Mouse (Mus musculus) forebrain, postnatal 0 days (tissue): ENCODE measurements around the gene Nfasc. TPM values are rescaled to one million over a fixed set of nuclear protein-coding genes. Genes with fewer than 3 reads are reported as not detected.

Source experiments
- ATAC-seq: fragments of 200-750 bp; cut with Nextera tagmentation; 2 replicates; pipeline ENCODE4 v1.8.0; 2017; ENCODE audit warnings: mild to moderate bottlenecking, moderate library complexity
- DNase-seq: peaks from one replicate; pipeline ENCODE4 v3.0.0-alpha.2; 2015
- H3K27ac ChIP-seq: fragments of 300-500 bp; sonication (generic); 2 replicates; pipeline ENCODE4 v1.5.1; 2014; ENCODE audit warnings: low read depth, mild to moderate bottlenecking, antibody characterized with exemption, low read length, moderate library complexity, mixed read lengths
- H3K27me3 ChIP-seq: fragments of 300-500 bp; sonication (generic); 2 replicates; pipeline ENCODE4 v1.6.1; 2014; ENCODE audit warnings: mild to moderate bottlenecking, low read length, mixed read lengths; ENCODE audit not compliant: insufficient read depth
- H3K36me3 ChIP-seq: fragments of 300-500 bp; sonication (generic); 2 replicates; pipeline ENCODE4 v1.6.1; 2014; ENCODE audit warnings: mild to moderate bottlenecking, moderate library complexity; ENCODE audit not compliant: insufficient read depth
- H3K4me1 ChIP-seq: fragments of 300-500 bp; sonication (generic); 2 replicates; pipeline ENCODE4 v1.6.1; 2014; ENCODE audit warnings: antibody characterized with exemption; ENCODE audit not compliant: insufficient read depth
- H3K4me2 ChIP-seq: fragments of 300-500 bp; sonication (generic); 2 replicates; pipeline ENCODE4 v1.6.1; 2014; ENCODE audit warnings: low read depth, mild to moderate bottlenecking, moderate library complexity
- H3K4me3 ChIP-seq: fragments of 300-500 bp; sonication (generic); 2 replicates; pipeline ENCODE4 v1.5.1; 2014; ENCODE audit warnings: low read depth, low read length, mixed read lengths
- H3K9ac ChIP-seq: fragments of 300-500 bp; sonication (generic); 2 replicates; pipeline ENCODE4 v1.6.1; 2014; ENCODE audit warnings: mild to moderate bottlenecking
- H3K9me3 ChIP-seq: fragments of 300-500 bp; sonication (generic); 2 replicates; pipeline ENCODE4 v1.6.1; 2016; ENCODE audit warnings: low read length
- CTCF ChIP-seq: sonication (generic); IDR thresholded peaks from 2 replicates; pipeline ENCODE4 v1.5.1; 2016; ENCODE audit warnings: antibody characterized with exemption, control low read depth, low read depth
- WGBS: fragments of 180-500 bp; shearing (Covaris S2); extraction: QIAGEN DNeasy Blood & Tissue Kit; methylation state at CpG from one replicate; pipeline ENCODE4 v1.1.7; 2014; 5-methylcytosine and 5-hydroxymethylcytosine counted together
- polyA plus RNA-seq: library from polyadenylated mRNA; unstranded; fragments of >200 nt; fragmentation: Nextera tagmentation; extraction: Ambion mirVana; gene quantifications from 2 replicates; pipeline ENCODE4 v1.2.1, GENCODE M21; 2015
- total RNA-seq: library from RNA; depleted of rRNA; stranded (reverse); fragments of >200 nt; gene quantifications from 2 replicates; pipeline ENCODE4 v1.2.3, GENCODE M21; 2014

Nfasc gene
- total and polyA plus RNA-seq, 2 experiments from 2014 or later, result 32.7 to 55.2 TPM

DNA sequence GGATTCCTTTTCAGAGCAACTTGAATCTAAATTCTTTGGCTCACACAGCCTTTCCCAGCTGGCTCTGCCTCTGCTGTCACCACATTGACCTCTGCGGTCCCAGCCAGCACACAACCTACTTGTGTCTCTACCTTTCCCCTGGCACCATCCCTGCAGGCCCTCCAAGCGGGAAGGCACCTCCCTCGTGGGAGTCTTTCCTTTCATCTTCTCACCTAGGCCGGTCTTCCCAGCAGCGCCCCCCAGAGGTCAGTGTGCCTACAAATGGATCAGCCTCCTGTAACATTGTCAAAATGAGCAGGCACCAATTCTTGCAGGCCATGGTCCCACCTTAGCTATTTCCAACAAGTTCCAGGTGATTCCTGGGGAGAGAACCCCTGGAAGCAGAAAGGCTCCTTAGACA lies 63.5 kb downstream of the Nfasc start:
- 58% methylated on average over 5 of the region's 5 CpGs for WGBS

DNA sequence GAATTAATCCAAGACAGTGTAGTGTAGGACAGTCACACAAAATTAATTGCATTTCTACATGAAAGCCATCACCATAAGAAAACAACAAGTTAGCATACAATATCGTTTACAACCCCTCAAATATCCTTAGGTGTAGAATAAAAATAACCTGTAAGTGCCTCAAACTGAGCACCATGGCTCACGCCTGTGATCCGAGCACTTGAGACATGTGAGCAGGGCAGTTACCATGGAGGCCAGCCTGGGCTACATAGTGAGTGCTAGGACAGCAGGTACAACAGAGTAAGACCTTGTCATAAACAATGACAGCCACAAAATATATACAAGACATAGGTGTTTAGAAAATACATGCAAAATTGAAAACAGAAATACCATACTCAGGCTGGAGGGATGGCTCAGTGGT lies 68.9 kb downstream of the Nfasc start:
- Histone ChIP-seq H3K4me3 (no peak overlapping the region), H3K9me3 (no peaks in the 10 kb centered on the region), H3K36me3 (0 out of 2 replicates have a peak, but pooled peaks cover 4% of the 10 kb centered on the region), H3K27ac (no peak overlapping the region), H3K4me1 (no peaks in the 10 kb centered on the region), H3K4me2 (no peak overlapping the region), H3K9ac (no peak overlapping the region), H3K27me3 (no peaks in the 10 kb centered on the region)
- DNase-seq (no peak), ATAC-seq (no peak)
- WGBS, result 93% methylated on average over 3 of the region's 3 CpGs
- no peak for TF ChIP-seq CTCF

More for the DNA sequence above, 63.5 kb downstream of the Nfasc start:
- Histone ChIP-seq H3K36me3 (0 out of 2 replicates have a peak, but pooled peaks cover 4% of the 10 kb centered on the region), H3K4me3 (no peak overlapping the region), H3K9ac (no peak overlapping the region), H3K27ac (no peak overlapping the region), H3K4me2 (no peak overlapping the region), H3K27me3 (no peaks in the 10 kb centered on the region), H3K9me3 (no peaks in the 10 kb centered on the region), H3K4me1 (no peaks in the 10 kb centered on the region)
- DNase-seq (no peak), ATAC-seq (no peak)
- TF ChIP-seq CTCF, result peak; percentile 31

DNA sequence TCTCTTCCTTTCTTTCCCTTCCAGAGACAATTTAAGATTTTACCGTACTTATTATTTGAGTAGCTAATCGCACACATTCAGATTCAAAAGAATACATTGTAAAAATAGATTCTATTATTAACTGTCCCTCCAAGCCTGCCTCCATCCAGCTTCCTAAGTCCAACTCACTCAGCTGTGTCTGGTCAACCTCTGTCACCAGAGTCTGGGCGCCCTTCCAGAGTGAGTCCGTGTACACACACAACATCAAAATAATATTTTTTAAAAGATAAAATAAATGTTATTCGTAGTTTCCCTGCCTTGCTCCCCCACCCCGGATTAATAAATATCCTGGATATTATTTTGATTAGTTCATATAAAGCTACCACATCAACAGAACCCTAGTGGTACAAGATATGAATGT lies 72.4 kb downstream of the Nfasc start:
- no peak overlapping the region for H3K4me2 ChIP-seq
- 84% methylated on average over 6 of the region's 6 CpGs for WGBS
- no peak overlapping the region for H3K9ac ChIP-seq
- H3K27me3 ChIP-seq, result no peaks in the 10 kb centered on the region
- H3K4me3 ChIP-seq, result no peak overlapping the region
- no peaks in the 10 kb centered on the region for H3K9me3 ChIP-seq
- DNase-seq (no peak), ATAC-seq (no peak)
- no peak overlapping the region for H3K27ac ChIP-seq
- peaks cover 7% of the 10 kb centered on the region; the same call in 1 of the 2 replicates for H3K36me3 ChIP-seq
- no peaks in the 10 kb centered on the region for H3K4me1 ChIP-seq
- TF ChIP-seq CTCF, result no peak

DNA sequence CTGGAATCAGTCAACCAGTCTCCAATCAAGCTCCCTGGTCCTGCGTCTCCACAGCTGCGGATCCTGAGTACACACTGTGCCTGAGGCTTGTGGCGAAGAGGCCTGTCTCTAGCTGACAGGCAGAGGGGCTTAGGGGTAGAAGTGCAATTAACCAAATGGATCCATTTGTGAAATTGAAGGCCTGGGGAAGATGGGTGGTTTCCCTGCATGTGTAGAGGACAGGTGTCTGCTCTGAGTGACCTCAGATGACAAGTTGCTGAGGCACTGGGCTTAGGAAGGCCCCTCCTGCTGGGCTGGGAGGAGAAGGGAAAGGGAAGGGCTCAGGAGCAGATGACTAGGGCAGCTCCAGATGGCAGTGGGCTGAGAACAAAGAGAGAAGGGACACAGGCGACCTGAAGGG lies 81.2 kb downstream of the Nfasc start:
- no peaks in the 10 kb centered on the region for H3K27me3 ChIP-seq
- H3K4me2 ChIP-seq, result no peak overlapping the region
- WGBS, result 38% methylated on average over 4 of the region's 4 CpGs
- no peak overlapping the region for H3K4me3 ChIP-seq
- H3K9me3 ChIP-seq, result no peaks in the 10 kb centered on the region
- peaks cover 20% of the 10 kb centered on the region for H3K4me1 ChIP-seq
- H3K9ac ChIP-seq, result no peak overlapping the region
- TF ChIP-seq CTCF, result no peak
- H3K27ac ChIP-seq, result peak overlapping the region; percentile 88
- peak; percentile 36; the same call in 1 of the 2 replicates for ATAC-seq
- H3K36me3 ChIP-seq, result peaks cover 12% of the 10 kb centered on the region
- peak; percentile 27 for DNase-seq

DNA sequence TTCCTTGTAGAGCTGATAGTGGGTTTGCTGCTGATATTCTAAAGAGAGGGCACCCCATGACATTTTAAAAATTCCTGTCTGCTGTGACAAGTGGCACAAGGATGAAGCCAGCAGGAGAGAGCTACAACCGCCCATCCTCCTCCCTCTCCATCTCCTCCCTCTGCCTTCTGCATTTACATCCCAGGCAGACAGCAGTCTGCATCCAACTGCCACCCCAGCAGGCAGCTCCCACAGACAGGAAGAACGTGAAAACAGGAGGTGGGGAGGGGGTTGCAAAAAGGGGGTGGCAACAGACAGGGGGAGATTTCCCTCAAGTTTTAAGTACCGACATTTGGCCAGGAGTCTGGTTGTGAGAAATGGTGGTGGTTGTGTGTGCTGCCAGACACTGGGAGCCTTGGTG lies 82.0 kb downstream of the Nfasc start:
- peak overlapping the region; percentile 88 for H3K27ac ChIP-seq
- H3K9me3 ChIP-seq, result no peaks in the 10 kb centered on the region
- ATAC-seq (peak; percentile 94), DNase-seq (peak; percentile 85)
- peaks cover 10% of the 10 kb centered on the region for H3K36me3 ChIP-seq
- H3K27me3 ChIP-seq, result no peaks in the 10 kb centered on the region
- no peak overlapping the region for H3K4me2 ChIP-seq
- TF ChIP-seq CTCF, result peak; percentile 28
- no peak overlapping the region for H3K9ac ChIP-seq
- H3K4me3 ChIP-seq, result no peak overlapping the region
- whole genome bisulfite sequencing, result 12% methylated on average over 3 of the region's 3 CpGs
- peaks cover 28% of the 10 kb centered on the region for H3K4me1 ChIP-seq

DNA sequence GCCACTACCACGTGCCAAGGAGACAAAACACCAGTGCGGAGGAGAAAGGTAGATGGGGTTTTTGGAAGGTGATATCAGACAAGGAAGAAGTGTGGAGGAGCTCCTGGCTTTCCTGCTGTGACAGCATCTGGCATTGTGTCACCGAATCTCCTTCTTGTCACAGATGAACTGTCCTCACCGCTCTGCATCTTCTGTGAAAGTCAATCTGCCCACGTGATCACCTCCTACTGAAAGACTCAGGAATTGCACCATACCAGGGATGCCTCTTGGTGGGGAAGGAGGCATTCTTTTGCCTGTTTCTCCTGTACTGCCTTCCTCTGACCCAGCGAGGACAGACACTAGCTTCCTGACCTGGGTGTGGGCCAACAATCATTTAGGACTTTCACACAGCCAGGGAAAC lies 86.0 kb downstream of the Nfasc start:
- Histone ChIP-seq H3K9ac (no peak overlapping the region), H3K4me1 (peaks cover 46% of the 10 kb centered on the region), H3K36me3 (no peaks in the 10 kb centered on the region), H3K27ac (peak overlapping the region; percentile 57; the same call in 1 of the 2 replicates), H3K4me2 (no peak overlapping the region), H3K4me3 (no peak overlapping the region), H3K27me3 (no peaks in the 10 kb centered on the region), H3K9me3 (no peaks in the 10 kb centered on the region)
- DNase-seq (no peak), ATAC-seq (no peak)
- TF ChIP-seq CTCF, result peak; percentile 47
- WGBS, result 76% methylated on average over 6 of the region's 6 CpGs

DNA sequence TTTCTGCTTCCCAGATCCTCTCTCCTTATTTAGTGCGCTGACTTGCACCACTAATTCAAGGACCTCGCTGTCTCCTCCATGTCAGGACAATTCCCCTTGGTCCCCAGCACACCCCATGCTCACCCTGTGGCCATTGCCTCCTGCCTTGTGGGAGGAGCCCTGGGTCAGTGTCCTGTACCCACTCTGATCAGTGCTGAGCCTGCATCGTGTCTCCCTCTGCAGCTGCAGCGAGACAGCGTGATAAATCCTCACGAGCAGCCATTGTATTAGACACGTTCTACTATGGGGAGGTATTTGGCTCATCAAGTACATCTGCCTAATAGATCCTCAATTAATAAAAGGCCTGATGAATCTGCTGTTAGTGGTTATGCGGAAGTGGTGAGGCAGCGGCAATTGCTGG lies 86.8 kb downstream of the Nfasc start:
- peak; percentile 20 for DNase-seq
- H3K36me3 ChIP-seq, result no peaks in the 10 kb centered on the region
- no peak for TF ChIP-seq CTCF
- H3K27me3 ChIP-seq, result no peaks in the 10 kb centered on the region
- H3K9me3 ChIP-seq, result no peaks in the 10 kb centered on the region
- H3K4me1 ChIP-seq, result peaks cover 42% of the 10 kb centered on the region
- ATAC-seq, result no peak
- H3K4me2 ChIP-seq, result no peak overlapping the region
- 34% methylated on average over 9 of the region's 9 CpGs for WGBS
- no peak overlapping the region for H3K4me3 ChIP-seq
- H3K9ac ChIP-seq, result no peak overlapping the region
- peak overlapping the region; percentile 57 for H3K27ac ChIP-seq
